Mouse (Mus musculus) central nervous system, embryonic 18 days (tissue): ENCODE results near the gene Med9. TPM values are rescaled to one million over a fixed set of nuclear protein-coding genes. Genes with fewer than 3 reads are reported as not detected.

Experiments
- polyA plus RNA-seq: library from polyadenylated mRNA; depleted of rRNA; stranded (reverse); fragments of >200 nt; gene quantifications from 2 replicates; pipeline ENCODE4 v1.2.3, GENCODE M21; 2012; rRNA removed

Gene Med9
- polyA plus RNA-seq, result 21.7 and 22.0 TPM in 2 replicates

DNA sequence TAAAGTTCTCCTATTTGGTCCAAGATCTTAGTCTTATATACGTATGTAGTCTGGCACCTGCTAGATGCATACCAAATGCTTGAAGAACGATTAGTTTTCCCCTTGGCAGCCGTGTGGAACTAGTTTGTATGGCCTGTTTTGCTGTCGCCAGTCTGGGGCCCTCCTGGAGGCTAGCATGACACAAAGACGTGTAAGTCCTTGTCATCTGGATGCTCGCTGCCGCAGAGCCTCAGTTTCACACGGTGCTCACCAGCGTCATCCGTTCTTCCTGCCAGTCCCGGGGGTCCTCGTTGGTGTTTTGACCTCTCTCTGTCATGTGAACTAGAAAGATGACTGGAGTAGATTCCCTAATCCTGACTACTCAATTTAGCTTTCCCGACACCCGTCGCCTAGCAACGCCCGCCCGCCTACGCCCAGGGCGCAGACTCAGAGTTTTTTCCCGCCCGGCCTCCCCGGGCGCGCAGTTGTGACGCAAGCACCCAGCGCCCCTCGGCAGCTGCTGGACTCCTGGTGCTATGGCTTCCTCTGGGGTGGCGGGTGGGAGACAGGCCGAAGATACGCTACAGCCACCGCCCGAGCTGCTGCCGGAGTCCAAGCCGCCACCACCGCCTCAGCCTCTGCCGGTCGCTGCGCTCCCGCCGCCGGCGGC, at the start of gene Med9:
Med9 (plus strand) TSS at position 455 of the 649 bp plus-strand sequence.

DNA sequence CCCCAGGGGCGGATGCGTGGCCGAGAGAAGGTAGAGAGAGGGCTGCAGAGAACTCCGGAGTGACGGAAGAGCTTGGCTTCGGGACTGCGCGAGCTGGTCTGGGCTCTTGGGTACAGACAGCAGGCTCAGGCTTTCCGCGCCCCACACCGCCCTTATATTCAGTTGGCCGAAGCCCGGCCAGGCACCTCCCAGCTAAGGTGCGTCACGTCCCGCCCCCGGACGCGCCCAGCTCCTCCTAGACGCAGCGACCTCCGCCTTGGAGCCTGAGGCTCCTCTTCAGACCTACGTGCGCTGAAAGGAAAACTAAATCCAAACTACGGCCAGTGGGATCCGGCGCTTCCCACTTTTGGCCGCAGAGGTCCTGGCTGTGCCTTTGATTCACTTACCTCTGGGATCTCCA, 16.8 kb downstream of the Med9 start, which contains the start of gene Rasd1:
Rasd1 (minus strand) TSS at position 127 of the 400 bp plus-strand sequence.

Other genes with a start within 250 kb of the Med9 start
- 15.2 and 17.2 TPM in 2 replicates for gene Pld6, start 160.6 kb upstream of the Med9 start, polyA plus RNA-seq
- 49.5 and 54.0 TPM in 2 replicates for gene Flcn, start 138.2 kb upstream of the Med9 start, polyA plus RNA-seq
- 59.8 and 61.8 TPM in 2 replicates for gene Nt5m, start 108.8 kb upstream of the Med9 start, polyA plus RNA-seq
- 56.4 and 59.0 TPM in 2 replicates for gene Cops3, start 108.4 kb upstream of the Med9 start, polyA plus RNA-seq
- gene Rasd1, start 16.7 kb downstream of the Med9 start, polyA plus RNA-seq, result 1.2 and 1.3 TPM in 2 replicates
- gene Pemt, start 98.3 kb downstream of the Med9 start, polyA plus RNA-seq, result 8.8 and 8.9 TPM in 2 replicates
- 49.4 and 52.9 TPM in 2 replicates for gene Rai1, start 156.8 kb downstream of the Med9 start, polyA plus RNA-seq